Mouse (Mus musculus) liver, embryonic 16.5 days (tissue): Measurements from ENCODE around the gene Fibin. TPM values are rescaled to one million over a fixed set of nuclear protein-coding genes. Genes with fewer than 3 reads are reported as not detected.
A peak's percentile ranks its signal among the peaks of the same experiment; 100 is the strongest.

Experiments
- ATAC-seq: fragments of 200-750 bp; cut with Nextera tagmentation; 2 replicates; pipeline ENCODE4 v1.8.0; 2017; ENCODE audit warnings: low read depth, mild to moderate bottlenecking, moderate number of reproducible peaks, moderate library complexity
- H3K27ac ChIP-seq: fragments of 300-500 bp; sonication (generic); 2 replicates; pipeline ENCODE4 v1.5.1; 2014; ENCODE audit warnings: mild to moderate bottlenecking, low read length
- H3K27me3 ChIP-seq: fragments of 300-500 bp; sonication (generic); 2 replicates; pipeline ENCODE4 v1.6.1; 2014; ENCODE audit warnings: low read depth, low read length, mixed read lengths; ENCODE audit not compliant: control insufficient read depth, insufficient read depth
- H3K36me3 ChIP-seq: fragments of 300-500 bp; sonication (generic); 2 replicates; pipeline ENCODE4 v1.6.1; 2014; ENCODE audit warnings: mild to moderate bottlenecking; ENCODE audit not compliant: control insufficient read depth, insufficient read depth
- H3K4me1 ChIP-seq: fragments of 300-500 bp; sonication (generic); 2 replicates; pipeline ENCODE4 v1.6.1; 2014; ENCODE audit warnings: low read depth, low read length, mixed read lengths; ENCODE audit not compliant: control insufficient read depth
- H3K4me2 ChIP-seq: fragments of 300-500 bp; sonication (generic); 2 replicates; pipeline ENCODE4 v1.6.1; 2014; ENCODE audit warnings: low read depth, low read length, mixed read lengths
- H3K4me3 ChIP-seq: fragments of 300-500 bp; sonication (generic); 2 replicates; pipeline ENCODE4 v1.5.1; 2014; ENCODE audit warnings: low read depth, mild to moderate bottlenecking, low read length
- H3K9ac ChIP-seq: fragments of 300-500 bp; sonication (generic); 2 replicates; pipeline ENCODE4 v1.6.1; 2014; ENCODE audit warnings: low read depth, low read length
- H3K9me3 ChIP-seq: fragments of 300-500 bp; sonication (generic); replicated peaks from 2 replicates; pipeline ENCODE4 v1.6.1; 2016; ENCODE audit warnings: low read length; ENCODE audit not compliant: control insufficient read depth
- WGBS: fragments of 180-500 bp; shearing (Covaris S2); extraction: QIAGEN DNeasy Blood & Tissue Kit; methylation state at CpG from one replicate; pipeline ENCODE4 v1.1.7; 2014; ENCODE audit not compliant: insufficient replicate concordance; 5-methylcytosine and 5-hydroxymethylcytosine counted together
- polyA plus RNA-seq: library from polyadenylated mRNA; unstranded; fragments of >200 nt; fragmentation: Nextera tagmentation; extraction: Ambion mirVana; gene quantifications from 2 replicates; pipeline ENCODE4 v1.2.1, GENCODE M21; 2015

The Fibin gene
- polyA plus RNA-seq, 1 experiment from 2014 or later: 1.4 TPM

- no peaks in the 10 kb centered on the region for H3K27me3 ChIP-seq
- no peaks in the 10 kb centered on the region for H3K9me3 ChIP-seq
- no peaks in the 10 kb centered on the region for H3K4me1 ChIP-seq
- no peaks in the 10 kb centered on the region for H3K36me3 ChIP-seq
- H3K4me3 ChIP-seq: no peak overlapping the region
- ATAC-seq: no peak
- WGBS: 29% methylated on average over 1 of the region's 1 CpGs
- H3K9ac ChIP-seq: no peak overlapping the region
- no peak overlapping the region for H3K27ac ChIP-seq
- H3K4me2 ChIP-seq: no peak overlapping the region
Measured at GRCm38 (mm10) chr2:110318719-110319118, 44.3 kb downstream of the Fibin start.

- Histone ChIP-seq H3K36me3 (no peaks in the 10 kb centered on the region), H3K4me1 (no peaks in the 10 kb centered on the region), H3K9me3 (no peaks in the 10 kb centered on the region), H3K4me2 (no peak overlapping the region), H3K4me3 (no peak overlapping the region), H3K9ac (no peak overlapping the region), H3K27me3 (no peaks in the 10 kb centered on the region), H3K27ac (no peak overlapping the region)
- 19% methylated on average over 3 of the region's 3 CpGs for WGBS
- ATAC-seq: peak; percentile 53; the same call in 1 of the 2 replicates
Measured at GRCm38 (mm10) chr2:110316116-110316883, 46.7 kb downstream of the Fibin start.

GRCm38 (mm10) chr2:110314509-110315155, 48.4 kb downstream of the Fibin start, which contains the start of gene Bbox1:
Bbox1 (minus strand) TSS chr2:110314560.
- H3K4me3 ChIP-seq: no peak within 1 kb of the TSS
- H3K9ac ChIP-seq: no peak within 1 kb of the TSS
- WGBS: 52% methylated on average over 6 of the region's 6 CpGs
- H3K27ac ChIP-seq: no peak within 1 kb of the TSS
- H3K36me3 ChIP-seq: no peaks in the 10 kb centered on the region
- H3K27me3 ChIP-seq: no peaks in the 10 kb centered on the region
- H3K4me2 ChIP-seq: no peak within 1 kb of the TSS
- H3K9me3 ChIP-seq: no peaks in the 10 kb centered on the region
- ATAC-seq: peak; percentile 72
- H3K4me1 ChIP-seq: no peaks in the 10 kb centered on the region

GRCm38 (mm10) chr2:110314074-110314473, 48.9 kb downstream of the Fibin start:
- H3K9ac ChIP-seq: no peak overlapping the region
- no peaks in the 10 kb centered on the region for H3K27me3 ChIP-seq
- no peaks in the 10 kb centered on the region for H3K36me3 ChIP-seq
- 65% methylated on average over 5 of the region's 5 CpGs for WGBS
- ATAC-seq: no peak
- H3K4me3 ChIP-seq: no peak overlapping the region
- H3K4me2 ChIP-seq: no peak overlapping the region
- H3K4me1 ChIP-seq: no peaks in the 10 kb centered on the region
- H3K9me3 ChIP-seq: no peaks in the 10 kb centered on the region
- no peak overlapping the region for H3K27ac ChIP-seq

- H3K27ac ChIP-seq: no peak overlapping the region
- WGBS: 40% methylated on average over 2 of the region's 2 CpGs
- ATAC-seq: no peak
- H3K9ac ChIP-seq: no peak overlapping the region
- H3K9me3 ChIP-seq: no peaks in the 10 kb centered on the region
- no peaks in the 10 kb centered on the region for H3K4me1 ChIP-seq
- no peak overlapping the region for H3K4me3 ChIP-seq
- no peaks in the 10 kb centered on the region for H3K27me3 ChIP-seq
- H3K4me2 ChIP-seq: no peak overlapping the region
- no peaks in the 10 kb centered on the region for H3K36me3 ChIP-seq
Measured at GRCm38 (mm10) chr2:110313305-110313824, 49.6 kb downstream of the Fibin start.

Other genes with a start within 250 kb of the Fibin start
- 8.1 and 8.4 TPM in 2 replicates for gene Bbox1, start 48.6 kb downstream of the Fibin start, polyA plus RNA-seq
- gene Slc5a12, start 234.1 kb upstream of the Fibin start, polyA plus RNA-seq: not detected in 2 replicates